ENCODE assay signal across 8 mouse cellular contexts in the genomic region with DNA sequence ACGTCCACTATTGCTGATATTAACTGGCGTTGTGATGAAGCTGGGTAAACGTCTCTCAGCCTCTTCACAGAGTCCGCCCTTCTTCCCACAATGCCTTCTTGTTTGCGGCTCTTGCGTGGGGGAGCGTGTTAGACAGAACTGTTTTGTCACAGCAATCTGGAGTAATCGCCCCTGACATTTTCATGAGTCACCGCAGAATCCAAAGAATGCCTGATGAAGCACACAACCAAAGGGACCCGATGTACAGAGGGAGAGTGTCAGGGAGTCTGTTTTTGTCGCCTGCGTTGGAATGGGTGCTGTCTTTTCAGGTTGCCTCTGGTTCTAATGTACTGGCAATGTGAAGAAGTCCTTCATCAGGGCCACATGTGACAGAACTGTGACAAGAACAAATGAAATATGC.
DNase-seq lines count a peak whose midpoint lies in the region; ATAC-seq and TF ChIP-seq lines count a peak whose summit lies in the region.
"Had no signal": no experiment of that assay in that cellular context is flagged by ENCODE, and none has a peak within 500 bp of the region (broad histone marks: within the 10 kb centered on the region; RNA-seq: fewer than 3 reads in every experiment).

No protein-coding gene starts in this region.

- no peaks in the 10 kb centered on the region for H3K9me3 ChIP-seq in kidney, embryonic 16.5 days (ENCODE audit: low read length)

- H3K79me2 ChIP-seq in C2C12 (ENCODE audit: control insufficient read depth, insufficient read depth) = no peaks in the 10 kb centered on the region

- H3K4me1 ChIP-seq in kidney, embryonic 16.5 days (ENCODE audit: insufficient read depth, low read length) = peaks cover 42% of the 10 kb centered on the region

- H3K9ac ChIP-seq in kidney, embryonic 16.5 days (replicated peaks; ENCODE audit: low read length) = no peak overlapping the region

- no peaks in the 10 kb centered on the region for H3K36me3 ChIP-seq in kidney, embryonic 16.5 days (ENCODE audit: insufficient read depth, low read length)
- H3K36me3 ChIP-seq in C2C12 (ENCODE audit: control insufficient read depth, insufficient read depth) = no peaks in the 10 kb centered on the region

- H3K4me3 ChIP-seq in kidney, embryonic 16.5 days (ENCODE audit: low read length) = no peak overlapping the region
- H3K4me3 ChIP-seq in C2C12 (ENCODE audit: insufficient read depth, poor library complexity, severe bottlenecking) = no peak overlapping the region

- TF ChIP-seq CTCF in C2C12 (IDR thresholded peaks at IDR 0.05; ENCODE audit: control insufficient read depth, insufficient read depth, insufficient read length) = no peak

- no peaks in the 10 kb centered on the region for H3K79me3 ChIP-seq in C2C12 (ENCODE audit: low read depth)

- DNase-seq in kidney, adult 9 months = no peak
- peak; percentile 61 for DNase-seq in adrenal gland, postnatal 10 days
- peak; percentile 65 to 71 for DNase-seq in layer of hippocampus, postnatal 36 days
- DNase-seq in urinary bladder, postnatal 36 days (ENCODE audit: low spot score in 2 of 2) = no peak
- DNase-seq in thymus, adult 18-20 months = no peak

- H3ac ChIP-seq in C2C12 (ENCODE audit: control insufficient read depth, insufficient read length, low read depth) = no peak overlapping the region

- peak overlapping the region; percentile 64 for H3K27ac ChIP-seq in kidney, embryonic 16.5 days (ENCODE audit: low read length)

- WGBS in kidney, embryonic 16.5 days = 33% methylated on average over 12 of the region's 12 CpGs

- ATAC-seq in kidney, embryonic 16.5 days (ENCODE audit: low FRiP score, low TSS enrichment) = no peak
- ATAC-seq: Patski had no signal

- no peaks in the 10 kb centered on the region for H3K27me3 ChIP-seq in kidney, embryonic 16.5 days (ENCODE audit: insufficient read depth, low read length)
- H3K27me3 ChIP-seq in C2C12 (ENCODE audit: control insufficient read depth, insufficient read depth, insufficient read length) = no peaks in the 10 kb centered on the region
- H3K27me3 ChIP-seq: Patski had no signal

- H3K4me2 ChIP-seq in kidney, embryonic 16.5 days (replicated peaks; ENCODE audit: low read depth, low read length) = no peak overlapping the region

TF ChIP-seq in C2C12, 6 proteins besides CTCF, POLR2A, EP300 and RAD21:
- TF ChIP-seq FOSL1 (IDR thresholded peaks at IDR 0.05; ENCODE audit: insufficient read depth, low read length, poor library complexity, severe bottlenecking) = peak; percentile 24
- TF ChIP-seq MYOD1 (IDR thresholded peaks at IDR 0.05; ENCODE audit: control insufficient read depth, insufficient read length, low read depth) = no peak

Comparison
In these comparisons a context has a peak if more than half of its experiments do, and no peak if none do; other contexts are left out.
1. DNase-seq: peak in adrenal gland, postnatal 10 days (single experiment) and layer of hippocampus, postnatal 36 days (2 of 2); none in kidney, adult 9 months (single experiment), urinary bladder, postnatal 36 days (0 of 2) and thymus, adult 18-20 months (0 of 2).